Mouse (Mus musculus): Measurements from ENCODE around the gene Serac1. TPM values are rescaled to one million over a fixed set of nuclear protein-coding genes. Genes with fewer than 3 reads are reported as not detected.
"Not testable (repeated sequence)": the region's sequence is repeated elsewhere in the genome, so short reads cannot be mapped to it uniquely, and the experiment has no call there.

The Serac1 gene
- total and polyA plus RNA-seq, 3 experiments = 4.1 to 5.9 TPM; not detected in 1

- Histone ChIP-seq H3K27ac (ENCODE audit: control insufficient read depth, low read depth, low read length) (no peak overlapping the region), H3K36me3 (ENCODE audit: control insufficient read depth in 1 of 2, insufficient read depth in 2 of 2, low read length in 2 of 2) (no peaks in the 10 kb centered on the region), H3K4me1 (ENCODE audit: control insufficient read depth in 1 of 2, insufficient read depth in 2 of 2, low read length in 2 of 2) (peaks cover 0 to under 1% of the 10 kb centered on the region in 2 experiments; a peak in 1 of 4 replicates), H3K27me3 (ENCODE audit: control insufficient read depth in 1 of 2, insufficient read depth in 2 of 2, low read length in 2 of 2) (no peaks in the 10 kb centered on the region), H3K9ac (ENCODE audit: control insufficient read depth, low read depth, low read length, poor library complexity, severe bottlenecking) (no peak overlapping the region), H3K4me3 (ENCODE audit: control insufficient read depth in 1 of 2, insufficient read depth in 1 of 2, low read depth in 2 of 2, low read length in 2 of 2) (no peak overlapping the region), H3K79me2 (ENCODE audit: control insufficient read depth, insufficient read depth, low read length, poor library complexity) (no peaks in the 10 kb centered on the region), H3K9me3 (replicated peaks; ENCODE audit: insufficient read depth, low read length) (no peaks in the 10 kb centered on the region)
- TF ChIP-seq GATA1 (IDR thresholded peaks at IDR 0.05; ENCODE audit: low read depth, low read length) (no peak), RAD21 (IDR thresholded peaks at IDR 0.05; ENCODE audit: low read depth, low read length) (no peak), TCF12 (IDR thresholded peaks at IDR 0.05; ENCODE audit: low read depth, low read length) (no peak), USF1 (IDR thresholded peaks at IDR 0.05; ENCODE audit: low read depth, low read length) (no peak), MAZ (IDR thresholded peaks at IDR 0.05; ENCODE audit: low read depth, low read length) (no peak), SIN3A (IDR thresholded peaks at IDR 0.05; ENCODE audit: low read length) (no peak), RCOR1 (IDR thresholded peaks at IDR 0.05; ENCODE audit: low read depth, low read length) (no peak), MYC (IDR thresholded peaks at IDR 0.05; ENCODE audit: low read depth, low read length) (no peak), ZMIZ1 (IDR thresholded peaks at IDR 0.05; ENCODE audit: low read depth, low read length) (no peak), EP300 (IDR thresholded peaks at IDR 0.05; ENCODE audit: low read depth in 1 of 2, low read length in 2 of 2) (no peak), POLR2A (IDR thresholded peaks at IDR 0.05; ENCODE audit: control insufficient read depth in 1 of 2, insufficient read depth in 1 of 2, low read depth in 1 of 2, low read length in 2 of 2, poor library complexity in 1 of 2) (no peak), MAX (IDR thresholded peaks at IDR 0.05; ENCODE audit: low read length) (no peak), UBTF (IDR thresholded peaks at IDR 0.05; ENCODE audit: borderline replicate concordance, insufficient read depth, low read depth, low read length) (no peak), HCFC1 (IDR thresholded peaks at IDR 0.05; ENCODE audit: low read depth, low read length) (no peak), GABPA (IDR thresholded peaks at IDR 0.05; ENCODE audit: low read depth, low read length) (no peak)
- no peak for DNase-seq (ENCODE audit: low read depth, low spot score)
Measured at GRCm38 (mm10) chr17:6025831-6026230, 53.7 kb downstream of the Serac1 start.

- not testable (repeated sequence) for H3K27me3 ChIP-seq (ENCODE audit: control insufficient read depth in 1 of 2, insufficient read depth in 2 of 2, low read length in 2 of 2); H3K4me1 ChIP-seq (ENCODE audit: control insufficient read depth in 1 of 2, insufficient read depth in 2 of 2, low read length in 2 of 2); H3K9ac ChIP-seq (ENCODE audit: control insufficient read depth, low read depth, low read length, poor library complexity, severe bottlenecking); H3K4me3 ChIP-seq (ENCODE audit: control insufficient read depth in 1 of 2, insufficient read depth in 1 of 2, low read depth in 2 of 2, low read length in 2 of 2); H3K36me3 ChIP-seq (ENCODE audit: control insufficient read depth in 1 of 2, insufficient read depth in 2 of 2, low read length in 2 of 2); H3K27ac ChIP-seq (ENCODE audit: control insufficient read depth, low read depth, low read length); H3K79me2 ChIP-seq (ENCODE audit: control insufficient read depth, insufficient read depth, low read length, poor library complexity); H3K9me3 ChIP-seq (replicated peaks; ENCODE audit: insufficient read depth, low read length)
- TF ChIP-seq HCFC1 (IDR thresholded peaks at IDR 0.05; ENCODE audit: low read depth, low read length) (peak; percentile 79), MXI1 (IDR thresholded peaks at IDR 0.05; ENCODE audit: low read depth, low read length) (0 out of 2 replicates have a peak, but pooled peaks have one; percentile 29), SIN3A (IDR thresholded peaks at IDR 0.05; ENCODE audit: low read length) (peak; percentile 73)
- DNase-seq (ENCODE audit: low read depth, low spot score) = peak; percentile 22
Measured at GRCm38 (mm10) chr17:6021374-6021789, 58.2 kb downstream of the Serac1 start.

All from MEL (cell line).